Mouse (Mus musculus): ENCODE data around the gene Stk40. TPM values are rescaled to one million over a fixed set of nuclear protein-coding genes. Genes with fewer than 3 reads are reported as not detected.

Gene Stk40
- polyA plus RNA-seq (2014; fragmentation: Nextera tagmentation; extraction: Ambion mirVana), result 30.7 and 38.0 TPM in 2 replicates

- 0 out of 2 replicates have a peak, but pooled peaks cover 14% of the 10 kb centered on the region for H3K36me3 ChIP-seq (ENCODE audit: insufficient read depth)
- peak within 1 kb of the TSS; percentile 97 for H3K4me2 ChIP-seq
- DNase-seq (peak; percentile 98), ATAC-seq (ENCODE audit: insufficient read depth) (peak; percentile 96)
- peaks cover 7% of the 10 kb centered on the region; the same call in 1 of the 2 replicates for H3K4me1 ChIP-seq (ENCODE audit: insufficient read depth)
- no peaks in the 10 kb centered on the region for H3K27me3 ChIP-seq (ENCODE audit: insufficient read depth, low read length)
- no peaks in the 10 kb centered on the region for H3K9me3 ChIP-seq (ENCODE audit: low read depth, low read length)
- H3K27ac ChIP-seq (ENCODE audit: low read depth), result peak within 1 kb of the TSS; percentile 92
- WGBS, result 1% methylated on average over 34 of the region's 34 CpGs
- H3K9ac ChIP-seq, result peak within 1 kb of the TSS; percentile 78
- peak; percentile 86 for TF ChIP-seq CTCF (IDR thresholded peaks at IDR 0.05; ENCODE audit: low read depth)
- peak within 1 kb of the TSS; percentile 95 for H3K4me3 ChIP-seq (ENCODE audit: low read depth, low read length)
Observed at GRCm38 (mm10) chr4:126103590-126104068, at the start of gene Stk40. Stk40 (plus strand) TSS chr4:126103957.

GRCm38 (mm10) chr4:126057207-126058133 is 46.3 kb upstream of the Stk40 start:
- H3K4me1 ChIP-seq (ENCODE audit: insufficient read depth), result no peaks in the 10 kb centered on the region
- TF ChIP-seq CTCF (IDR thresholded peaks at IDR 0.05; ENCODE audit: low read depth), result no peak
- peak; percentile 21; the same call in 1 of the 2 replicates for ATAC-seq (ENCODE audit: insufficient read depth)
- H3K27ac ChIP-seq (ENCODE audit: low read depth), result peak overlapping the region; percentile 76
- H3K36me3 ChIP-seq (ENCODE audit: insufficient read depth), result peaks cover 27% of the 10 kb centered on the region
- peak overlapping the region; percentile 69 for H3K9ac ChIP-seq
- DNase-seq, result peak; percentile 38
- 10% methylated on average over 19 of the region's 19 CpGs for WGBS
- peak overlapping the region; percentile 87 for H3K4me2 ChIP-seq
- H3K9me3 ChIP-seq (ENCODE audit: low read depth, low read length), result no peaks in the 10 kb centered on the region
- H3K4me3 ChIP-seq (ENCODE audit: low read depth, low read length), result peak overlapping the region; percentile 64
- no peaks in the 10 kb centered on the region for H3K27me3 ChIP-seq (ENCODE audit: insufficient read depth, low read length)

- Histone ChIP-seq H3K27me3 (ENCODE audit: insufficient read depth, low read length) (no peaks in the 10 kb centered on the region), H3K4me2 (peak within 1 kb of the TSS; percentile 87), H3K4me1 (ENCODE audit: insufficient read depth) (no peaks in the 10 kb centered on the region), H3K27ac (ENCODE audit: low read depth) (peak within 1 kb of the TSS; percentile 76), H3K4me3 (ENCODE audit: low read depth, low read length) (peak within 1 kb of the TSS; percentile 64), H3K36me3 (ENCODE audit: insufficient read depth) (peaks cover 25% of the 10 kb centered on the region), H3K9ac (peak within 1 kb of the TSS; percentile 69), H3K9me3 (ENCODE audit: low read depth, low read length) (no peaks in the 10 kb centered on the region)
- WGBS, result under 1% methylated on average over 57 of the region's 57 CpGs
- TF ChIP-seq CTCF (IDR thresholded peaks at IDR 0.05; ENCODE audit: low read depth), result no peak
- DNase-seq (peak; percentile 97), ATAC-seq (ENCODE audit: insufficient read depth) (peak; percentile 98)
Observed at GRCm38 (mm10) chr4:126058134-126058996, 45.4 kb upstream of the Stk40 start, which contains the start of gene Oscp1. Oscp1 (plus strand) TSS chr4:126058565.

DNA sequence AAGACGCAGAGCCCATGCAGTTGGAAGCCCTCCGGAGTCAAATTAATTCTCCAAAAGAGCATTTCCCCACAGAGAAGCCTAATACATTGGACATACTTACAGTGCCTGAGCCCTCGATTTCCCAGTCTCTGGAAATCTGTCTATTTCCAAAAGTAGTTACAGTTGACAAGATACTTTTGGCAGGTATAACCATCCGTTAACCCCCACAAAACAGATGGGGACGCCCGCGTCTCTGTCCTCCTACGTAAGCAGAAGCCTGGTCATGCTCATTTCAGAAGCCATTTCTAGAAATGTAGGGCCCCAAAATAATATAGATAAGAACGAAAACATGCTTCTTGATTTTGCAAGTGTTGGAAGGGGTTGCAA is 44.8 kb upstream of the Stk40 start:
- Histone ChIP-seq H3K4me3 (ENCODE audit: low read depth, low read length) (peak overlapping the region; percentile 64), H3K36me3 (ENCODE audit: insufficient read depth) (peaks cover 19% of the 10 kb centered on the region), H3K9me3 (ENCODE audit: low read depth, low read length) (no peaks in the 10 kb centered on the region), H3K4me1 (ENCODE audit: insufficient read depth) (no peaks in the 10 kb centered on the region), H3K4me2 (peak overlapping the region; percentile 87), H3K27me3 (ENCODE audit: insufficient read depth, low read length) (no peaks in the 10 kb centered on the region), H3K27ac (ENCODE audit: low read depth) (no peak overlapping the region), H3K9ac (peak overlapping the region; percentile 69)
- DNase-seq (no peak), ATAC-seq (ENCODE audit: insufficient read depth) (no peak)
- no peak for TF ChIP-seq CTCF (IDR thresholded peaks at IDR 0.05; ENCODE audit: low read depth)
- WGBS, result 32% methylated on average over 9 of the region's 9 CpGs

- TF ChIP-seq CTCF (IDR thresholded peaks at IDR 0.05; ENCODE audit: low read depth), result no peak
- Histone ChIP-seq H3K4me1 (ENCODE audit: insufficient read depth) (no peaks in the 10 kb centered on the region), H3K9me3 (ENCODE audit: low read depth, low read length) (no peaks in the 10 kb centered on the region), H3K4me2 (no peak overlapping the region), H3K36me3 (ENCODE audit: insufficient read depth) (no peaks in the 10 kb centered on the region), H3K4me3 (ENCODE audit: low read depth, low read length) (no peak overlapping the region), H3K27me3 (ENCODE audit: insufficient read depth, low read length) (no peaks in the 10 kb centered on the region), H3K27ac (ENCODE audit: low read depth) (no peak overlapping the region), H3K9ac (no peak overlapping the region)
- 25% methylated on average over 1 of the region's 1 CpGs for WGBS
- no peak for DNase-seq
- ATAC-seq (ENCODE audit: insufficient read depth), result no peak
Observed at GRCm38 (mm10) chr4:126062856-126063255, 40.9 kb upstream of the Stk40 start.

- H3K9me3 ChIP-seq (ENCODE audit: low read depth, low read length), result no peaks in the 10 kb centered on the region
- no peaks in the 10 kb centered on the region for H3K4me1 ChIP-seq (ENCODE audit: insufficient read depth)
- H3K36me3 ChIP-seq (ENCODE audit: insufficient read depth), result no peaks in the 10 kb centered on the region
- no peak overlapping the region for H3K9ac ChIP-seq
- no peak overlapping the region for H3K27ac ChIP-seq (ENCODE audit: low read depth)
- H3K4me3 ChIP-seq (ENCODE audit: low read depth, low read length), result no peak overlapping the region
- no peaks in the 10 kb centered on the region for H3K27me3 ChIP-seq (ENCODE audit: insufficient read depth, low read length)
- no peak for TF ChIP-seq CTCF (IDR thresholded peaks at IDR 0.05; ENCODE audit: low read depth)
- ATAC-seq (ENCODE audit: insufficient read depth) (no peak), DNase-seq (no peak)
- H3K4me2 ChIP-seq, result no peak overlapping the region
- WGBS, result 84% methylated on average over 7 of the region's 7 CpGs
Observed at GRCm38 (mm10) chr4:126065241-126065640, 38.5 kb upstream of the Stk40 start.

Data from lung, embryonic 14.5 days (tissue).